Mouse (Mus musculus) forebrain, embryonic 16.5 days (tissue): ENCODE data around the gene Gldc. TPM values are rescaled to one million over a fixed set of nuclear protein-coding genes. Genes with fewer than 3 reads are reported as not detected.

ENCODE experiments used
- ATAC-seq: fragments of 200-750 bp; cut with Nextera tagmentation; 2 replicates; pipeline ENCODE4 v1.8.0; 2017; ENCODE audit warnings: mild to moderate bottlenecking, moderate library complexity
- H3K27ac ChIP-seq: fragments of 300-500 bp; sonication (generic); 2 replicates; pipeline ENCODE4 v1.5.1; 2014; ENCODE audit warnings: low read length, control low read depth
- H3K27me3 ChIP-seq: fragments of 300-500 bp; sonication (generic); replicated peaks from 2 replicates; pipeline ENCODE4 v1.6.1; 2014; ENCODE audit warnings: low read length; ENCODE audit not compliant: control insufficient read depth, insufficient read depth
- H3K36me3 ChIP-seq: fragments of 300-500 bp; sonication (generic); 2 replicates; pipeline ENCODE4 v1.6.1; 2014; ENCODE audit not compliant: control insufficient read depth, insufficient read depth
- H3K4me1 ChIP-seq: fragments of 300-500 bp; sonication (generic); replicated peaks from 2 replicates; pipeline ENCODE4 v1.6.1; 2014; ENCODE audit warnings: low read length; ENCODE audit not compliant: control insufficient read depth, insufficient read depth
- H3K4me2 ChIP-seq: fragments of 300-500 bp; sonication (generic); 2 replicates; pipeline ENCODE4 v1.6.1; 2014; ENCODE audit warnings: mild to moderate bottlenecking, low read length, control low read depth
- H3K4me3 ChIP-seq: fragments of 300-500 bp; sonication (generic); replicated peaks from 2 replicates; pipeline ENCODE4 v1.5.1; 2014; ENCODE audit warnings: mild to moderate bottlenecking, low read length, control low read depth
- H3K9ac ChIP-seq: fragments of 300-500 bp; sonication (generic); replicated peaks from 2 replicates; pipeline ENCODE4 v1.6.1; 2014; ENCODE audit warnings: low read depth, low read length, control low read depth
- H3K9me3 ChIP-seq: fragments of 300-500 bp; sonication (generic); 2 replicates; pipeline ENCODE4 v1.6.1; 2016; ENCODE audit warnings: low read length; ENCODE audit not compliant: control insufficient read depth
- WGBS: fragments of 180-500 bp; shearing (Covaris S2); extraction: QIAGEN DNeasy Blood & Tissue Kit; methylation state at CpG from one replicate; pipeline ENCODE4 v1.1.7; 2014; 5-methylcytosine and 5-hydroxymethylcytosine counted together
- polyA plus RNA-seq: library from polyadenylated mRNA; unstranded; fragments of >200 nt; fragmentation: Nextera tagmentation; extraction: Ambion mirVana; gene quantifications from 2 replicates; pipeline ENCODE4 v1.2.1, GENCODE M21; 2015

Gldc gene
- polyA plus RNA-seq, 1 experiment from 2014 or later: 10.9 TPM

- Histone ChIP-seq H3K9ac (no peak overlapping the region), H3K4me3 (no peak overlapping the region), H3K27me3 (no peaks in the 10 kb centered on the region), H3K36me3 (no peaks in the 10 kb centered on the region), H3K4me2 (no peak overlapping the region), H3K4me1 (no peaks in the 10 kb centered on the region; the same call in 1 of the 2 replicates), H3K27ac (no peak overlapping the region), H3K9me3 (no peaks in the 10 kb centered on the region)
- ATAC-seq: no peak
- WGBS: 93% methylated on average over 20 of the region's 20 CpGs
Measured at GRCm38 (mm10) chr19:30166801-30167505, 8.3 kb downstream of the Gldc start.

GRCm38 (mm10) chr19:30164228-30164627 is 11.0 kb downstream of the Gldc start:
- Histone ChIP-seq H3K4me2 (no peak overlapping the region), H3K27me3 (no peaks in the 10 kb centered on the region), H3K4me1 (no peaks in the 10 kb centered on the region; the same call in 1 of the 2 replicates), H3K9ac (no peak overlapping the region), H3K4me3 (no peak overlapping the region), H3K27ac (no peak overlapping the region), H3K36me3 (no peaks in the 10 kb centered on the region), H3K9me3 (no peaks in the 10 kb centered on the region)
- 60% methylated on average over 2 of the region's 2 CpGs for WGBS
- ATAC-seq: no peak

- Histone ChIP-seq H3K4me3 (no peak overlapping the region), H3K27ac (no peak overlapping the region), H3K27me3 (no peaks in the 10 kb centered on the region), H3K4me2 (no peak overlapping the region), H3K36me3 (no peaks in the 10 kb centered on the region), H3K4me1 (peaks cover 6% of the 10 kb centered on the region), H3K9ac (no peak overlapping the region), H3K9me3 (no peaks in the 10 kb centered on the region)
- WGBS: 81% methylated on average over 5 of the region's 5 CpGs
- no peak for ATAC-seq
Measured at GRCm38 (mm10) chr19:30162808-30163207, 12.4 kb downstream of the Gldc start.

- ATAC-seq: peak; percentile 75
- 7% methylated on average over 2 of the region's 2 CpGs for WGBS
Measured at GRCm38 (mm10) chr19:30160021-30160420, 15.2 kb downstream of the Gldc start.

GRCm38 (mm10) chr19:30158189-30158588 is 17.0 kb downstream of the Gldc start:
- H3K27me3 ChIP-seq: no peaks in the 10 kb centered on the region
- WGBS: 86% methylated on average over 4 of the region's 4 CpGs
- H3K36me3 ChIP-seq: no peaks in the 10 kb centered on the region
- H3K27ac ChIP-seq: no peak overlapping the region
- no peaks in the 10 kb centered on the region for H3K9me3 ChIP-seq
- H3K4me1 ChIP-seq: peaks cover 17% of the 10 kb centered on the region
- H3K4me2 ChIP-seq: no peak overlapping the region
- no peak overlapping the region for H3K4me3 ChIP-seq
- H3K9ac ChIP-seq: no peak overlapping the region
- ATAC-seq: no peak

More at GRCm38 (mm10) chr19:30160021-30160420, 15.2 kb downstream of the Gldc start:
- Histone ChIP-seq H3K27ac (no peak overlapping the region), H3K4me3 (no peak overlapping the region), H3K27me3 (no peaks in the 10 kb centered on the region), H3K36me3 (no peaks in the 10 kb centered on the region), H3K9me3 (no peaks in the 10 kb centered on the region), H3K4me2 (no peak overlapping the region), H3K4me1 (peaks cover 17% of the 10 kb centered on the region), H3K9ac (no peak overlapping the region)

- WGBS: 8% methylated on average over 12 of the region's 12 CpGs
- no peak overlapping the region for H3K9ac ChIP-seq
- H3K9me3 ChIP-seq: no peaks in the 10 kb centered on the region
- no peaks in the 10 kb centered on the region for H3K36me3 ChIP-seq
- H3K27me3 ChIP-seq: no peaks in the 10 kb centered on the region
- peak; percentile 90 for ATAC-seq
- H3K4me1 ChIP-seq: peaks cover 17% of the 10 kb centered on the region
- H3K4me3 ChIP-seq: peak overlapping the region; percentile 13; the same call in 1 of the 2 replicates
- H3K27ac ChIP-seq: no peak overlapping the region
- H3K4me2 ChIP-seq: peak overlapping the region; percentile 45
Measured at GRCm38 (mm10) chr19:30157031-30157687, 18.1 kb downstream of the Gldc start.

- Histone ChIP-seq H3K4me3 (no peak overlapping the region), H3K9me3 (no peaks in the 10 kb centered on the region), H3K4me1 (peaks cover 17% of the 10 kb centered on the region), H3K9ac (no peak overlapping the region), H3K4me2 (no peak overlapping the region), H3K27me3 (no peaks in the 10 kb centered on the region), H3K36me3 (no peaks in the 10 kb centered on the region), H3K27ac (no peak overlapping the region)
- peak; percentile 16; the same call in 1 of the 2 replicates for ATAC-seq
- 7% methylated on average over 3 of the region's 3 CpGs for WGBS
Measured at GRCm38 (mm10) chr19:30153729-30154128, 21.5 kb downstream of the Gldc start.

GRCm38 (mm10) chr19:30151290-30151689 is 23.9 kb downstream of the Gldc start:
- no peak for ATAC-seq
- 82% methylated on average over 10 of the region's 10 CpGs for WGBS
- H3K4me2 ChIP-seq: no peak overlapping the region

GRCm38 (mm10) chr19:30149238-30149805 is 25.9 kb downstream of the Gldc start:
- no peak overlapping the region for H3K27ac ChIP-seq
- no peaks in the 10 kb centered on the region for H3K36me3 ChIP-seq
- H3K27me3 ChIP-seq: no peaks in the 10 kb centered on the region
- WGBS: 78% methylated on average over 6 of the region's 6 CpGs
- H3K9me3 ChIP-seq: no peaks in the 10 kb centered on the region
- H3K4me3 ChIP-seq: no peak overlapping the region
- no peak for ATAC-seq
- no peak overlapping the region for H3K9ac ChIP-seq
- H3K4me1 ChIP-seq: no peaks in the 10 kb centered on the region; the same call in 1 of the 2 replicates
- H3K4me2 ChIP-seq: no peak overlapping the region

More at GRCm38 (mm10) chr19:30151290-30151689, 23.9 kb downstream of the Gldc start:
- no peaks in the 10 kb centered on the region for H3K9me3 ChIP-seq
- H3K27me3 ChIP-seq: no peaks in the 10 kb centered on the region
- H3K4me1 ChIP-seq: no peaks in the 10 kb centered on the region; the same call in 1 of the 2 replicates
- no peak overlapping the region for H3K9ac ChIP-seq
- no peak overlapping the region for H3K4me3 ChIP-seq
- H3K36me3 ChIP-seq: no peaks in the 10 kb centered on the region
- H3K27ac ChIP-seq: no peak overlapping the region
